ENCODE assay signal across 21 mouse cellular contexts in the genomic region with DNA sequence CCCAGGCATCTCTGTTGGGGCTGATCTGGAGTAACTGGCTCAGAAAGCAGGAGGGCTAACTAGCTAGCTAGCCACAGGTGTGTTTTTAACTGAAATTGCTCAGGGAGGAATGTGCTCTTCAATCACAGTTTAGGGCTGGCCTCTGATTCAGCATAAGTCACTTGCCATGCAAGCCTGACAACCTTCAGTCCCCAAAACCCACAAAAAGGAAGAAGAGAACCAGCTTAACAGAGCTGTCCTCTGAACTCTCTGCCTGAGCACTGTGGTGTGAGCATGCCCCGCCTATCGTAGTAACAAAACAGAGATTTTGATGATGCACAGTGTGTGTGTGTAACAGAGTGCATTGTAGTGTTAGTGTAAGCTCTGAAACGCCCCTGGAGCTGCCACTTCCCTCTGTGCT. TPM values are rescaled to one million over a fixed set of nuclear protein-coding genes. Genes with fewer than 3 reads are reported as not detected.
DNase-seq lines count a peak whose midpoint lies in the region; ATAC-seq and TF ChIP-seq lines count a peak whose summit lies in the region.
"Had no signal": no experiment of that assay in that cellular context is flagged by ENCODE, and none has a peak within 500 bp of the region (broad histone marks: within the 10 kb centered on the region; RNA-seq: fewer than 3 reads in every experiment).

No protein-coding gene starts in this region.

- no peak overlapping the region for H3K4me2 ChIP-seq in liver, embryonic 16.5 days (ENCODE audit: low read depth, low read length)
- H3K4me2 ChIP-seq in liver, embryonic 11.5 days: no peak overlapping the region
- H3K4me2 ChIP-seq: embryonic facial prominence, embryonic 13.5 days; forebrain, embryonic 12.5 days; heart, embryonic 12.5 days; hindbrain, embryonic 14.5 days had no signal

- peaks cover 29% of the 10 kb centered on the region for H3K4me1 ChIP-seq in liver, embryonic 16.5 days (ENCODE audit: control insufficient read depth, low read depth, low read length)
- peaks cover 10% of the 10 kb centered on the region for H3K4me1 ChIP-seq in liver, embryonic 11.5 days (replicated peaks; ENCODE audit: control insufficient read depth, insufficient read depth, low read length)
- H3K4me1 ChIP-seq in bone marrow macrophage, adult 2 months (ENCODE audit: control insufficient read depth, insufficient read depth, low read length): peaks cover 40% of the 10 kb centered on the region

- TF ChIP-seq POLR2A in bone marrow macrophage, adult 2 months (IDR thresholded peaks at IDR 0.05; ENCODE audit: borderline replicate concordance, low read depth, low read length): no peak

- 0 out of 2 replicates have a peak overlapping the region, but pooled peaks have one; percentile 6 for H3K27ac ChIP-seq in liver, embryonic 16.5 days (ENCODE audit: low read length)
- no peak overlapping the region for H3K27ac ChIP-seq in liver, embryonic 11.5 days (ENCODE audit: low read depth, low read length)
- H3K27ac ChIP-seq in bone marrow macrophage, adult 2 months (ENCODE audit: insufficient read depth, low read depth, low read length): peak overlapping the region; percentile 41
- H3K27ac ChIP-seq: embryonic facial prominence, embryonic 13.5 days; forebrain, embryonic 12.5 days; hindbrain, embryonic 10.5 days; hindbrain, embryonic 14.5 days had no signal

- 73% methylated on average over 3 of the region's 3 CpGs for WGBS in liver, embryonic 16.5 days (ENCODE audit: insufficient replicate concordance)
- WGBS in liver, embryonic 11.5 days: 86% methylated on average over 3 of the region's 3 CpGs

- no peaks in the 10 kb centered on the region for H3K9me3 ChIP-seq in liver, embryonic 16.5 days (replicated peaks; ENCODE audit: control insufficient read depth, low read length)
- H3K9me3 ChIP-seq in liver, embryonic 11.5 days (ENCODE audit: control insufficient read depth, low read length): no peaks in the 10 kb centered on the region
- H3K9me3 ChIP-seq: embryonic facial prominence, embryonic 13.5 days; forebrain, embryonic 12.5 days; heart, embryonic 12.5 days; hindbrain, embryonic 10.5 days had no signal

- no peak for ATAC-seq in CD4-positive, CD25-positive, alpha-beta regulatory T cell, adult 4 months
- no peak for ATAC-seq in liver, embryonic 16.5 days (ENCODE audit: low read depth)
- ATAC-seq in liver, embryonic 11.5 days (replicated peaks; ENCODE audit: low FRiP score): no peak
- ATAC-seq: activated CD4-positive, CD25-positive, alpha-beta regulatory T cell, adult 4 months; forebrain, embryonic 16.5 days had no signal

- DNase-seq in CD4-positive, CD25-positive, alpha-beta regulatory T cell, adult 2 months (ENCODE audit: low read depth, low spot score): peak; percentile 9
- DNase-seq in liver, embryonic 11.5 days (ENCODE audit: low spot score): no peak
- no peak for DNase-seq in frontal cortex, postnatal 25 days (ENCODE audit: low spot score in 2 of 2)
- no peak for DNase-seq in urinary bladder, postnatal 14 days (ENCODE audit: low spot score)
- DNase-seq: adrenal gland, postnatal 14 days; cerebellum, adult 18-20 months; cerebellum, adult 9-11 months; cerebellum, postnatal 36 days; gastrocnemius, postnatal 36 days; heart, adult 18-20 months; kidney, adult 11 months had no signal

- TF ChIP-seq CTCF in bone marrow macrophage, adult 2 months (IDR thresholded peaks at IDR 0.05; ENCODE audit: low read depth, low read length): no peak

- H3K36me3 ChIP-seq in liver, embryonic 16.5 days (ENCODE audit: control insufficient read depth, insufficient read depth): peaks cover 3% of the 10 kb centered on the region; the same call in 1 of the 2 replicates
- no peaks in the 10 kb centered on the region for H3K36me3 ChIP-seq in liver, embryonic 11.5 days (ENCODE audit: control insufficient read depth, insufficient read depth, low read length)

- H3K9ac ChIP-seq in liver, embryonic 16.5 days (ENCODE audit: low read depth, low read length): no peak overlapping the region
- no peak overlapping the region for H3K9ac ChIP-seq in liver, embryonic 11.5 days (ENCODE audit: low read depth, low read length)
- H3K9ac ChIP-seq: embryonic facial prominence, embryonic 13.5 days; forebrain, embryonic 12.5 days; heart, embryonic 12.5 days; hindbrain, embryonic 14.5 days had no signal

- H3K27me3 ChIP-seq in liver, embryonic 16.5 days (ENCODE audit: control insufficient read depth, insufficient read depth, low read depth, low read length): no peaks in the 10 kb centered on the region
- no peaks in the 10 kb centered on the region for H3K27me3 ChIP-seq in liver, embryonic 11.5 days (replicated peaks; ENCODE audit: control insufficient read depth, insufficient read depth, low read length)
- H3K27me3 ChIP-seq: embryonic facial prominence, embryonic 13.5 days; forebrain, embryonic 12.5 days; heart, embryonic 12.5 days had no signal

- no peak overlapping the region for H3K4me3 ChIP-seq in liver, embryonic 16.5 days (ENCODE audit: low read depth, low read length)
- no peak overlapping the region for H3K4me3 ChIP-seq in liver, embryonic 11.5 days (ENCODE audit: low read depth, low read length)
- H3K4me3 ChIP-seq in bone marrow macrophage, adult 2 months (ENCODE audit: insufficient read depth, low read length): no peak overlapping the region
- H3K4me3 ChIP-seq: embryonic facial prominence, embryonic 13.5 days; forebrain, embryonic 12.5 days; heart, embryonic 12.5 days; hindbrain, embryonic 10.5 days had no signal

RNA-seq across cellular contexts. Expression of gene Uso1, which starts 4.7 kb away (rescaled TPM):
- polyA plus RNA-seq in CD4-positive, CD25-positive, alpha-beta regulatory T cell, adult 4 months (2017; shearing (Covaris generic)): 10 to 100 TPM; 35.5 to 36.5 TPM
- 19.3 and 19.4 TPM in 2 replicates for polyA plus RNA-seq in liver, embryonic 16.5 days (2015; fragmentation: Nextera tagmentation; extraction: Ambion mirVana)
- polyA plus RNA-seq in liver, embryonic 11.5 days (2014; fragmentation: Nextera tagmentation; extraction: Ambion mirVana): 24.1 and 26.9 TPM in 2 replicates
- 44.4 and 47.3 TPM in 2 replicates for polyA plus RNA-seq in bone marrow macrophage, adult 2 months (2012; ENCODE audit: insufficient read depth, insufficient read length, missing spikeins)

RNA-seq across cellular contexts. Expression of gene G3bp2, which starts 59.0 kb away (rescaled TPM):
- polyA plus RNA-seq in CD4-positive, CD25-positive, alpha-beta regulatory T cell, adult 4 months (2017; shearing (Covaris generic)): 100 to 1,000 TPM; 210 to 252 TPM
- 40.0 and 40.4 TPM in 2 replicates for polyA plus RNA-seq in liver, embryonic 16.5 days (2015; fragmentation: Nextera tagmentation; extraction: Ambion mirVana)
- 127 and 143 TPM in 2 replicates for polyA plus RNA-seq in liver, embryonic 11.5 days (2014; fragmentation: Nextera tagmentation; extraction: Ambion mirVana)
- polyA plus RNA-seq in bone marrow macrophage, adult 2 months (2012; ENCODE audit: insufficient read depth, insufficient read length, missing spikeins): 100 and 112 TPM in 2 replicates
